Mouse (Mus musculus): Measurements from ENCODE around the gene Ptpro.

DNA sequence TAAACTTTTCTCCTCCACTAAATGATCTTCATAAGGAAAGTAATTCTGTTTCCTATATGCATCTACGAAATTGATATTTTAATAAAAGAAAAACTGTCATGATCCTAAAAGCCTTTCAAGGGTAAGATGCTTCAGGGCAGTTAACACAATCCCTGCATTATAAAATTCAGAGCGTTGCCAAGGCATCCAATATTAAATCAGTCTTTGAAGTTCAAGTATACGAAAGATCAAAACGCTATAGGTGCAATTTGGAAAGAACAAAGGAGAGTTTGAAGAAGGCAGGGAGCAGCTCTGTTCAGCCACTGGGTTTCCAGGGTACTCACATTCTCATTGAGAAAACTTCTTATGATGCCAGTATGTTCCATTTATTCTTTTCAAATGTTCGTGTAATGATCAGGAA, 78.7 kb downstream of the Ptpro start:
- TF ChIP-seq CHD2 (IDR thresholded peaks at IDR 0.05; ENCODE audit: low read length) (no peak), POLR2A (IDR thresholded peaks at IDR 0.05; ENCODE audit: low read depth, low read length) (no peak), CTCF (conservative IDR thresholded peaks at IDR 0.05 in 1 of 2, IDR thresholded peaks at IDR 0.05 in 1 of 2; ENCODE audit: low read depth in 2 of 2, low read length in 2 of 2) (no peak), MAZ (IDR thresholded peaks at IDR 0.05; ENCODE audit: low read depth, low read length) (no peak), E2F4 (IDR thresholded peaks at IDR 0.05; ENCODE audit: insufficient replicate concordance, low read depth, low read length) (no peak), RAD21 (IDR thresholded peaks at IDR 0.05; ENCODE audit: low read depth, low read length) (no peak), BHLHE40 (IDR thresholded peaks at IDR 0.05; ENCODE audit: low read depth, low read length) (no peak)
